Mouse (Mus musculus) embryonic stem cell, embryonic (primary cell): ENCODE measurements around the gene Smagp.

Experiments
- CTCF ChIA-PET, 4 experiments: fragments of 300-600 bp in 2 of 4; fragments of 350-600 bp in 2 of 4; sonication (Branson Sonifier 250); formaldehyde crosslinking; loops; one replicate each; lab custom pipeline; 2022; ENCODE audit warnings: inconsistent platforms in 2 of 4; lab: Charles Lee
- POLR2A ChIA-PET, 4 experiments: fragments of 300-600 bp in 2 of 4; fragments of 350-600 bp in 2 of 4; sonication (Branson Sonifier 250); formaldehyde crosslinking; loops; one replicate each; lab custom pipeline; 2022; ENCODE audit warnings: antibody characterized with exemption in 4 of 4, inconsistent platforms in 1 of 4; lab: Charles Lee

Smagp gene

DNA sequence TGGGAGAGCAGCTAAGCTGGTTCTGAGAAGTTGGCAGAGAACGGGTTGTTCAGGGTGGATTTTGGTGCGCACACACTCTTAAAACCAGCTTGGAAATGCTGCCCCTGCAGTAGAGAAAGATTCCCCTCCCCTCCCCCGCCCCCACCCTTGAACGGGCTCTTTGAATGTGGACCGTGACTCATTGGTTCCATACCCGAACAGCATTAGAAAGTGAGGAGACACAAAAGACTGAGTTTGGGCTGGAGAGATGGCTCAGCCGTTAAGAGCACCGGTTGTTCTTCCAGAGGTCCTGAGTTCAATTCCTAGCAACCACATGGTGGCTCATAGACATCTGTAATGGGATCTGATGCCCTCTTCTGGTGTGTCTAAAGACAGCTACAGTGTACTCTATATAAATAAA, 33.3 kb upstream of the Smagp start:
- ChIA-PET CTCF (interaction anchor here in 2 of 4 experiments (0.6 to 2.6 kb wide), 3 partner anchors 13 to 292 kb away, joined by 3 to 15 read pairs (median 8); partner anchors contain the start of gene Dazap2 (in 1 of the 2)), POLR2A (interaction anchor here in 1 of 4 experiments (0.8 to 2.1 kb wide), 3 partner anchors 9 to 35 kb away, joined by 3 to 5 read pairs (median 3); no protein-coding TSS in a partner anchor)

DNA sequence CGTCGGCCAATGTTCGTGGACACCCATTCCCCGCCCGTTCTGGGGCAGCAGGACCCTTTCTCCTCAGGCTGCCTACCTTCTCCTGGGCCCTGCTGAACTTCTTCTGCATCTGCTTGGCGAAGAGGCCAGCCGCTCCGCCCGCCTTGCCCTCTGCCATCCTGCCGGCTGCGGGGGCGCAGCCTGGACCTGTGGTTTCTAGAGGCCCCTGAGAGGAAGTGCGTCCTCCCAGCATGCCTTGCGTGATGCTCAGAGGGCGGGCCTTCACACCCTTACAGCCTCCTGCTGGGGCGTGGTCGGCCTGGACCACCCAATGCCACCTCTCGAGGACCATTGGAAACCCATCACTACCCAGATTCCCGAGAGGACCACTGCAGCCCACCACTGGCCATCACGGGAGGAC, 32.6 kb upstream of the Smagp start, which contains the start of gene Bin2:
Bin2 (minus strand) TSS at position 217 of the 400 bp plus-strand sequence.
- POLR2A ChIA-PET, result interaction anchor here in 2 of 4 experiments (0.9 to 4.9 kb wide), 9 partner anchors 8 to 176 kb away, joined by 3 to 17 read pairs (median 4); partner anchors contain the start of gene Dazap2 (in 1 of the 2)
- CTCF ChIA-PET, result interaction anchor here in 3 of 4 experiments (0.5 to 2.6 kb wide), 7 partner anchors 11 to 201 kb away, joined by 3 to 15 read pairs (median 3); partner anchors contain the start of gene Dazap2 (in 1 of the 3)

DNA sequence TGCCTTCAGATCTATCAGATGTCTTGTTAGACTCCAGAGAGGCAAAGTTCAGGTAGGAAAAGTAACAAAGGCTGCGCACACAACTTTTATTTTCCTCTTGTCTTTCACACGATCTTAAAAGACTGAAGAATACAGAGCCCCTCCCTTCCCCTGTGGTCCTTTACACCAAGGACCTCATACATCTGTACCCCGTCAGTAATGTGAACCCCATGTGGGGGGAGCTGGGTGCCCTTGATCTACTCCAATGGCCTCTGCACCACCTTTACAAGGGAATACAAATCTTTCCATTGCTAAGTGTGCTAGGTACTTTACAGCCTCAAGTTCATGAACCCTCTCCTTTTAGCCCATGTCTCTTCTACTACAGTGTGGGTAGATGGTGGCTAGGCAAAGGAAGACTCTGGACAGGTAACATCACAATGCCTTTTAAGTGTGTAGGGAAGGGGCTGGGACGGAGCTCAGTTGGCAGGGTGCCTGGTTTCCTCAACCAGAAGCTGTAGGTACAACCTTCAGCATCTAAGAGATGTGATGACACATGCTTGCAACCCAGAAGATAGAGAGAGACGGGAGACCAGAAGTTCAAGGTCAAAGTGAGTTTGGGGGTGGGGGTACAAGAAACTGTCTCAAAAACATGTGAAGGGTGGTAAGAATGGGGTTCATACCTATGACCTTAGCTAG, 31.3 kb upstream of the Smagp start:
- CTCF ChIA-PET, result interaction anchor here (0.6 to 2.6 kb wide), 9 partner anchors 9 to 240 kb away, joined by 3 to 19 read pairs (median 3); partner anchors contain the start of gene Dazap2 (in 1 of the 4)
- POLR2A ChIA-PET, result interaction anchor here in 2 of 4 experiments (0.7 to 4.9 kb wide), 12 partner anchors 8 to 175 kb away, joined by 3 to 26 read pairs (median 4); partner anchors contain the start of genes Dazap2 (in 1 of the 2) and Smagp (in 1 of the 2)

DNA sequence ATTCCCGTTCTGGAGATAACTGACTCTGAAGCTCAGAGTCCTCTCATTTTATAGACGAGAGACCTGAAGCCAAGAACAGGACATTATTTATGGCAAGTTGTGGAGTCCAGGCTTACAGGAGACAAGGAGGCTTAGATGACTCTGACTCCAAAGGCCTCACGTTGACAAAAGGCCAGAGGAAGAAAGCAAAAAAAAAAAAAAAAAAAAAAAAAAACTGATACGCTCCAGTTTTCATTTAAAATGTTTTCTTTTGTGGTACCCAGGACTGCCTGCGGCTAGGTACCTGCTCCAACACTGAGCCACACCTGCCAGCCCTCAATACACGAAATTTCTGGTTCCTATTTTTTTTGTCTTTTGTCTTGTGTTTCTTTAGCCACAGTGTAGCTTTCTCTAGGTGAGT, 30.7 kb upstream of the Smagp start:
- ChIA-PET POLR2A (interaction anchor here in 3 of 4 experiments (0.6 to 4.9 kb wide), 9 partner anchors 10 to 89 kb away, joined by 3 to 26 read pairs (median 5); partner anchors contain the start of genes Dazap2 (in 1 of the 3) and Smagp (in 1 of the 3)), CTCF (interaction anchor here in 2 of 4 experiments (1.2 to 2.6 kb wide), 2 partner anchors 9 to 16 kb away, joined by 3 to 19 read pairs; no protein-coding TSS in a partner anchor)

DNA sequence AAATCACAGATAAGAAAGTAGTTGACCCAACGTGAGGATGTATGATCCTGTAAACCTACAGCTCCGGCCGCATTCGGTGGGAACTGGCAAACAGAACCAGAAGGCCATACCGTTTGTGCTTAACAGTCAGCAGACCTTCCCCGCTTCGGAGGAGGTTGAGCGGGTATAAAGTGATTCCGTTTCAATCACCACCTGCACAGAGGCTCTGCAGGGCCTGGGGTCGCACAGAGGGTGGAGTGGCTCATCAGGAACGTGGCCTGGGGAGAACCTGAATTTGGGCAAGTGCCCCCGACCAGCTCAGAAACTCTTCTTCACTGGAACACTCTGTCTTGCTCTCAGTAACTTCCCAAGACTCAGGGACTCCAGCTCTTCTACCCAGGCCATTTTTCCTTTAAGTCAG, 30.1 kb upstream of the Smagp start:
- POLR2A ChIA-PET, result interaction anchor here (0.6 to 4.9 kb wide), 15 partner anchors 10 to 178 kb away, joined by 3 to 26 read pairs (median 5); partner anchors contain the start of genes Dazap2 (in 1 of the 4) and Smagp (in 1 of the 4)
- CTCF ChIA-PET, result interaction anchor here (0.5 to 2.6 kb wide), 7 partner anchors 10 to 112 kb away, joined by 3 to 19 read pairs (median 4); no protein-coding TSS in a partner anchor

DNA sequence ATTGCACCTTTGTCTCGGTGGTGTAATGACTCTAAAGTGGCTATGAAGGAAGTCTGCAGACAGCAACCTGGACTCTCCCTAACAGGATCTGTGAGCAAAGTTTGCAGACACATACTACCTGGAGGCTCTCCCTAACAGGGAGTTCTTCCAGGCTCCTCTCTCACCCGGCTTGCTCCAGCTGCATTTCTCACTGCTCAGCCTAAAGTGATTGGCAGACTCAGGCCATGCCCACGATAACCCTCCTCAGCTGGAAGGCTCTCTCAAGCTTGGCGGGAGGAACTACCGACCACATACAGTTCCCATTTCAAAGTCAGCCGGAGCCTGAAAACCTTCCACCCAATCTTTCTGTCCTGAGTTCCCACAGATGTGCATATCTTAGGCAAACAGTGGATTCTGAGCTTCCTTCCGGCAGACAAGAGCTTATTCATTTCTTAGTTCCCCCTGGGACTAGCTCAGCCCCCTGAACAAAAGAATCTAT, 29.5 kb upstream of the Smagp start:
- CTCF ChIA-PET, result interaction anchor here (0.5 to 2.6 kb wide), 7 partner anchors 10 to 113 kb away, joined by 3 to 19 read pairs (median 4); no protein-coding TSS in a partner anchor
- POLR2A ChIA-PET, result interaction anchor here in 3 of 4 experiments (0.8 to 4.9 kb wide), 16 partner anchors 9 to 177 kb away, joined by 3 to 26 read pairs (median 6); partner anchors contain the start of genes Dazap2 (in 1 of the 3) and Smagp (in 1 of the 3)

DNA sequence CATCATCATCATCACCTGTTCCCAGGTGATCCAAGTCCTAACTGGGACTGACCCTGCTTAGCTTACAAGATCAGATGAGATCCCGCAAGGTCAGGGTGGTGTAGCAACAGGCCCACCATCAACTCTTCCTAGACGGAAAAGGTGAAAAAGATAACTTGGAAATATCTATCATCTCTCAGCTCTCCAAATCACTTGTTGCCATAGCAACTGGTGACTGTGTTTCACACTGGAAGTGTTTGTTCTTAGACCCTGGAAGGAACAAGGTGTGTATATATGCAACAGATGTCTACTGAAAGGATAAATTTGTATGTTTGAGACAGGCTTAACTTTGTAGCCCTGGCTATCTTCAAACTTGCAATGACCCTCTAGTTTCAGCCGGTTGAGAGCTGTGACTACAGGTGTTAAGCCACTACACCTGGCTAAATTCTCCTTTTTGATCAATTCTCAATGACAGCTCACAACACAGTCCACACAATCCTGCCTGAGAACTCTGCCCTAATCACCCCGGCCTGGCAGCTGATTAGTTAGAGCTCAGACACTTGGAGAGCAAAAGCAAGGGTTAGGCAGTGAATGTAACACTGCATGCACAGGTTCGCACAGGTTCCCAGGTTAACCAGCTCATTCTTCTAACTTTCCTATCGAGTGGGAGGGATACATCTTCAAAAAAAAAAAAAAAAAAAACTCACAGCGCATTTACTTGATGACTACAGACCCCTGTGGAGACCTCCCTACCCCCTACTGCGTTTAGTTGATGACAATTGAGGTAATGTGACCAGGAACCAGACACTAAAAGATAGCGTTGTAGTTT, 28.9 kb upstream of the Smagp start:
- POLR2A ChIA-PET, result interaction anchor here (0.6 to 4.9 kb wide), 23 partner anchors 8 to 617 kb away, joined by 3 to 26 read pairs (median 4); partner anchors contain the start of genes Dazap2 (in 1 of the 4) and Smagp (in 1 of the 4)
- CTCF ChIA-PET, result interaction anchor here in 3 of 4 experiments (0.6 to 2.6 kb wide), 7 partner anchors 9 to 161 kb away, joined by 3 to 19 read pairs (median 4); no protein-coding TSS in a partner anchor

DNA sequence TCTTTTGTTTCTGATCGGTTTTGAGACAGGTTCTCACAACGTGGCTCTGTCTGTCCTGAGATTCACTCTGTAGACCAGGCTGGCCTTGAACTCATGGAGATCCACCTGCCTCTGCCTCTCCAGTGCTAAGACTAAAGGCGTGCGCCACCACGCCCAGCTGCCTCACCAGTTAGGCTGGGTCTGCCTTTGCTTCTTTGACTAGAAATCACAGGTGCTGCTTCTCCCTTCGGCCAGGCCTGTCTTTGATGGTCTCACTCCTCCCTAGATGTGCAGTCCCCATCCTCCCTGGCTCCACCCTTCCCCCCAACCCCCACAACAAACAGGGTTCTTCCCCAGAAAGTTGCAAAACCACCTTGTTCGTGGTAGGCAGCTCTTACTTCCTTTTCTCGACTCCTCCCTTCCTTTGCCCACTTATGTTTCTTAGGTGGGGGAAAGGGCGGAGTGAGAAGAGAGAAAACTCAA, 28.1 kb upstream of the Smagp start:
- ChIA-PET CTCF (interaction anchor here in 2 of 4 experiments (0.9 to 1.4 kb wide), 5 partner anchors 10 to 50 kb away, joined by 3 to 6 read pairs (median 4); partner anchors contain the start of gene Dazap2 (in 1 of the 2)), POLR2A (interaction anchor here in 3 of 4 experiments (0.6 to 4.9 kb wide), 13 partner anchors 8 to 244 kb away, joined by 3 to 26 read pairs (median 4); partner anchors contain the start of genes Dazap2 (in 2 of the 3) and Smagp (in 1 of the 3))

DNA sequence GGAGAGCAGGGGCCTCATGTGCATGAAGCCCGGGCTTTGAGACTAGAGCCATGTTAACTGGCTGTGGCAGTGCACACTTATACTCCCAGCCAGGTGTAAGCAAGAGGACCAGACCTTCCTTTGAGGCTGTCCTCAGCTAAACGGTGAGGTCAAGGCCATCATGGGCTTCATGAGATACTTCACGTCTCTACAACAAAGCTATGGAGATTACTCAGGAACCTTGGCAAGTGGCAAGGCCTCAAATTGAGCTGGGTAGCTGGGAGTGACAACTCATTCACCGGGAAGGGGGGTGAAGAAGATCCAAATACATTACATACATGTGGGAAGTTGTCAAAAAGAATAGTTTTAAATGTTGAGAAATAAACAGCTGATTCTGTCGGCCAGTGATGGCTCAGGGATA, 24.1 kb upstream of the Smagp start:
- CTCF ChIA-PET, result interaction anchor here in 2 of 4 experiments (0.7 to 1.2 kb wide), 2 partner anchors 23 to 37 kb away, joined by 3 to 4 read pairs; no protein-coding TSS in a partner anchor
- POLR2A ChIA-PET, result interaction anchor here (0.5 to 1.3 kb wide), 5 partner anchors 9 to 1718 kb away, joined by 3 to 4 read pairs (median 3); no protein-coding TSS in a partner anchor

DNA sequence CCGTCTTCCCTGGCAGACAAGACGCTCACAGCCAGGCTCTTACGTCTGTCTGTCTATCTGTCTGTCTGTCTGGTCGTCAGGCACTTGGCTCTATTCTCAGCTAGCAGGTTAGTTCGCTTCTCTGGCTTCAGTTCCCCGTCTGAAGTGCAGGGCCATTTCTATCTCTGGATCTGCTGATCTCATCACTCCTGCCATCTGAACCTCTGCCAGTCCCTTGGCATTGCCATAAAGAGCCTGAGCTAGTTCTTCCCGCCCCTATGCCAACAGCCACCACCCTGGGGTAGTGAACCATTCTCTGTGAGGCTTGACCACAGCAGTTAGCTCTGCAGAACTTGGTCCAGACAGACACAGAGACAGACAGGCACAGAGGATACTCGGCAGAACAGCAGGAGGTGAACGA, 23.6 kb upstream of the Smagp start:
- ChIA-PET CTCF (interaction anchor here in 2 of 4 experiments (0.6 to 1.2 kb wide), 2 partner anchors 36 to 135 kb away, joined by 3 to 4 read pairs; no protein-coding TSS in a partner anchor), POLR2A (interaction anchor here in 2 of 4 experiments (0.5 to 1.2 kb wide), 4 partner anchors 8 to 1718 kb away, joined by 3 to 4 read pairs (median 4); no protein-coding TSS in a partner anchor)

DNA sequence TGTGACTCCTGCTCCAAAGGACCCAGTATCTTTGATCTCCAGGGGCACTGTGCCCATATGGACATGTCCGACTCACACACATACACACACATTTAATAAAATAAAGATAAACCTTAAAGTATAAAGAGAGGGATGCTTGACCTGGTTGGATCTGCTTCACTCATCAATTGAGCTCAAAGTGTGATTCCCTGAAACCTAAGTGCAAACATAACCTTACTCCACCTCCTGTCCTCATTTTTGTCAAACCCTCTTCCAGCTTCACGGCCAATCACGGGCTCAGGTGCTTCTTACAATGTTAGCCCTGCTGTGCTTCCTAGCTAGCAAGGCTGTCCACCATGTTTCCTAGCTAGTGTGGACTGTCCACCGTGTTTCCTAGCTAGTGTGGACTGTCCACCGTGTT, 18.5 kb upstream of the Smagp start:
- POLR2A ChIA-PET, result interaction anchor here in 3 of 4 experiments (0.7 to 4.1 kb wide), 9 partner anchors 10 to 438 kb away, joined by 3 to 19 read pairs (median 6); no protein-coding TSS in a partner anchor
- CTCF ChIA-PET, result interaction anchor here in 3 of 4 experiments (0.5 to 2.5 kb wide), 6 partner anchors 10 to 1266 kb away, joined by 3 to 8 read pairs (median 4); no protein-coding TSS in a partner anchor

DNA sequence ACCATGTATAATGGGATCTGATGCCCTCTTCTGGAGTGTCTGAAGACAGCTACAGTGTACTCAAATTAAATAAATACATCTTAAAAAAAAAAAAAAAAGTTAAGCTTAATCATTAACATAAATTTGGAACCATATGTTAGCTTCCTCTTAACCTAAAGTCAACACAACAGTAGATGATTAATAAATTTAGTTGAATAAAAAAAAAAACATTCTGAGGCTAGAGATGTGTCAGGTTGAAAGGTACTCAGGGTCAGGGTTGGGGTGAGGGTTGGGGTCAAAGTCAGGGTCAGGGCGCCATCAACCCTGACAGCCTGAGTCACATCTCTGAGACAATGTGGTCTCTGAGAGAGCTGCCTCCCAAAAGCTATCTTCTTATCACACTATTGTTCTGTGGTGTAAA, 17.5 kb upstream of the Smagp start:
- ChIA-PET POLR2A (interaction anchor here (0.5 to 4.1 kb wide), 16 partner anchors 10 to 1671 kb away, joined by 3 to 19 read pairs (median 4); no protein-coding TSS in a partner anchor), CTCF (interaction anchor here (0.6 to 2.5 kb wide), 10 partner anchors 9 to 219 kb away, joined by 3 to 8 read pairs (median 4); partner anchors contain the start of gene Pou6f1 (in 1 of the 4))

DNA sequence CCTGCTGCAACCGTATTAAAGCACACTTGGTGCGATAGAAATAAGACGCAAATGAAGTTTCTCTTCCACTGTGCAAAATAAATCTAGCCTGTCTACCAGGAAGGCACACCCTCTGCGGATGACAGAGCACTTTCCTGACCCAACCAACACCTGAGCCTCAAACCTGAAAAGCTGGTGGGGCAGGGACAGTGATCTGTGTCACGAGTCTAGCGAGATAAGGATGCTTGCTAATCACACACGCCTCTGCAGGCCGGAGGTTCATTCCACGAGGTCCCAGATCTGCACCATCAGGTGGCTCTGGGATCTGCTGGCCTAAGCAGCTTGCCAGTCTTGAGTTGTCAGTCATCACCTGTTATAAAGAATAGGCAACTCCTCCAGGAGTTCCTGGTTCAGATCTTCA, 14.9 kb upstream of the Smagp start:
- ChIA-PET POLR2A (interaction anchor here in 1 of 4 experiments (4.1 kb wide), 1 partner anchor 11 kb away, joined by 19 read pairs; no protein-coding TSS in a partner anchor), CTCF (no interaction called here)

DNA sequence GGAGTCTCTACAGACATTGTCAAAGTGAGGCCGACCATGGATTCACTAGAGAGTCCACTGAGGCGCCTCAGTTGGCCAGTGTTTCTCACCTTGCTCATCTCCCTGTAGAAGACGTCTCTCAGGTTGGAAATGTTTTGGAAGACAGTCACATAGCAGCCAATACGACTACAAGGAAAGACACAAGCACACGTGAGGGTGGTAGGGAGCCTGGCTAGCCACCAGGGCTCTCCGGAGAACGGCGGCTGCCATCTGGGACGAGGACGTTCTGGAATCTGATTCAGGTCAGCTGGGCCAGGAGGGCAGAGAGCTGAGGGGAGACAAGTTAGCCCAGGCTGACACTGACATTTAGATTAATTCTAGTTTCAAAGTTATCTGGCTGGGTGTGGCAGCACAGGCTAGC, 13.4 kb upstream of the Smagp start:
- POLR2A ChIA-PET, result interaction anchor here in 3 of 4 experiments (0.5 to 1.6 kb wide), 5 partner anchors 13 to 533 kb away, joined by 3 to 5 read pairs (median 3); partner anchors contain the start of genes Dazap2 (in 1 of the 3) and Smagp (in 1 of the 3)
- CTCF ChIA-PET, result no interaction called here

DNA sequence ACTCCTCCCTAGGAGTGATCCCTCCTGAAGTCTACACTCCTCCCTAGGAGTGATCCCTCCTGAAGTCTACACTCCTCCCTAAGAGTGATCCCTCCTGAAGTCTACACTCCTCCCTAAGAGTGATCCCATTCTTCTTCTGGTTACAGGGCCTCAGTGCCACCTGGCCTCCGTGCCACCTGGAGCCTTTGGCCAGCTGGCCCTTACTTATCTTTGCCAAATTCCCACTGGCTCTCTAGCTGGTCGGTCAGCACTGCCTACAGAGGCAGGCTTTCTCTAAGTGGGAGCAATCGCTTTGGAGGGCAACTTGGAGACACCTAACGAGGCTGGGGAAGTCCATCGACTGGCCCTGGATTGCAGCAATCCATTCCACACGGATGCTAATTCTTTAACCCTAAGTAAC, 9.4 kb upstream of the Smagp start:
- POLR2A ChIA-PET, result interaction anchor here in 2 of 4 experiments (1.0 to 1.9 kb wide), 5 partner anchors 11 to 108 kb away, joined by 3 to 8 read pairs (median 3); no protein-coding TSS in a partner anchor

DNA sequence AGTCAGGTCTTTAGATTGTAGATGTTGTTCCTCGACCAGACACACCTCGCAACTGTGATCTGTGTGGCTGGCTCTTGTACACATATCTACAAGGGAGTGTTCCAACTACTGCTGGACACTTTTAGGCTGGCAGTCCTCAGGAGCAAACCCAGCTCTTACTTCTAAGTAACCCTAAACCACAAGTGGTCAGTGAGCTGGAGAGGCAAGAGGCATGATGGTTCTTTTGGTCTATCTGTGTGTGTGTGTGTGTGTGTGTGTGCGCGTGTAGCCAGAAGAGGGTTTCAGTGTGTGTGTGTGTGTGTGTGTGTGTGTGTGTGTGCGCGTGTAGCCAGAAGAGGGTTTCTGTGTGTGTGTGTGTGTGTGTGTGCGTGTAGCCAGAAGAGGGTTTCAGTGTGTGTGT, 5.7 kb upstream of the Smagp start:
- CTCF ChIA-PET, result interaction anchor here in 1 of 4 experiments (0.7 kb wide), 1 partner anchor 167 kb away, joined by 8 read pairs; no protein-coding TSS in a partner anchor
- POLR2A ChIA-PET, result interaction anchor here in 3 of 4 experiments (0.6 to 3.3 kb wide), 11 partner anchors 10 to 443 kb away, joined by 3 to 19 read pairs (median 3); partner anchors contain the start of gene Dazap2 (in 1 of the 3)

More for the DNA sequence above, 9.4 kb upstream of the Smagp start:
- CTCF ChIA-PET, result interaction anchor here in 2 of 4 experiments (0.9 to 1.4 kb wide), 2 partner anchors 11 to 37 kb away, joined by 3 to 4 read pairs; no protein-coding TSS in a partner anchor
